Mouse (Mus musculus) spleen, adult 2 months (tissue): ENCODE measurements at regions not wholly inside any gene's neighbourhood (a gene's known extent, or its start where the extent isn't known, plus 50 kb on each side); places are given as distances from the start of the nearest gene placed in this dataset.

Source experiments
- DNase-seq, 2 experiments: peaks; one replicate each; pipeline versions ENCODE4 v3.0.0 to v3.0.0-alpha.2; 2012 to 2021; ENCODE audit warnings: low spot score in 2 of 2, low read depth in 1 of 2
- H3K27ac ChIP-seq: fragments of 200-500 bp; 2 replicates; pipeline ENCODE4 v1.5.1; 2012; ENCODE audit warnings: low read length, inconsistent platforms; ENCODE audit not compliant: insufficient read depth
- H3K27me3 ChIP-seq: fragments of 200-500 bp; 2 replicates; pipeline ENCODE4 v1.6.1; 2012; ENCODE audit warnings: mild to moderate bottlenecking, moderate library complexity, low read length, inconsistent platforms; ENCODE audit not compliant: control insufficient read depth, insufficient read depth
- H3K36me3 ChIP-seq: fragments of 200-500 bp; 2 replicates; pipeline ENCODE4 v1.6.1; 2012; ENCODE audit warnings: mild to moderate bottlenecking, low read length, inconsistent platforms; ENCODE audit not compliant: control insufficient read depth, insufficient read depth
- H3K4me1 ChIP-seq: fragments of 200-500 bp; 2 replicates; pipeline ENCODE4 v1.6.1; 2011; ENCODE audit warnings: inconsistent platforms; ENCODE audit not compliant: control insufficient read depth, insufficient read depth, insufficient read length
- H3K4me3 ChIP-seq: fragments of 200-500 bp; 2 replicates; pipeline ENCODE4 v1.5.1; 2011; ENCODE audit warnings: mild to moderate bottlenecking, inconsistent platforms; ENCODE audit not compliant: insufficient read depth, insufficient read length; ENCODE audit errors: extremely low read depth
- CTCF ChIP-seq: fragments of 200-500 bp; IDR thresholded peaks from 2 replicates; pipeline ENCODE4 v1.5.1; 2011; ENCODE audit warnings: mild to moderate bottlenecking, inconsistent platforms; ENCODE audit not compliant: insufficient read depth, insufficient read length, insufficient replicate concordance; ENCODE audit errors: extremely low read depth
- POLR2A ChIP-seq: fragments of 200-500 bp; IDR thresholded peaks from 2 replicates; pipeline ENCODE4 v1.6.1; 2011; ENCODE audit warnings: low read depth, low read length, inconsistent platforms
- WGBS: fragments of 180-500 bp; shearing (Covaris S2); methylation state at CpG from one replicate; pipeline ENCODE4 v1.1.7; 2018; 5-methylcytosine and 5-hydroxymethylcytosine counted together

DNA sequence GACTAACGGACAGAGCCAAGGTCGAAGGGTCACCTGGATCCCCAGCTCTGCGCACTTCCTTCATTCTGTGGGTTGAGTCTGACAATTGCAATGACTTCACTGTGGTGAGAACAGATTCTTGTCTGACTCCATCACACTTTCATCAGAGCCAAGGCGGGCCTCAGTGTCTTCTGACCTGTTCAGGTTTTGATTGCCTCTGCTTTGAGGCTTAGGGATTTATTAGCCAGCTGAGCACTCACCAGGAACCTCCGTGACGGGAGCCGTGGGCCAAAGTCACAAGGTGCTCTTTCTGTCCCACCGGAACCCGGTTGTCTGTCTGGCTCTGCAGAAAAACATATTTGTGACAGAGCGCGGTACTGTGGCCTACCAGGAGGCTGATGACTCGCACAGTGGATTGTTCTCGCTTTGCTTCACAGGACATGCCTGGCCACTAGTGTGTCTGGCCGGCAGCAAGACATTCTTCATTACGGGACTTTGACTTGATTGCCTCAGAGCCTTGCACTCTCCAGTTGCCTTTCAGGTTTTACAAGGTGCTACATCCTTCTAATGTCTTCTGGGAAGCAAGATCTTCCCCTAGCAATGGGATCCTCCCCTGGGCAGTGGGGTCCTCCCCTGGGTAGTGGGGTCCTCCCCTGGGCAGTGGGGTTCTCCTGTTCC, 114.9 kb upstream of the Prickle1 start:
- TF ChIP-seq POLR2A: no peak
- TF ChIP-seq CTCF: no peak
- no peak overlapping the region for H3K27ac ChIP-seq
- no peak for DNase-seq
- H3K4me1 ChIP-seq: no peaks in the 10 kb centered on the region
- WGBS: 91% methylated on average over 15 of the region's 15 CpGs
- H3K36me3 ChIP-seq: no peaks in the 10 kb centered on the region
- H3K27me3 ChIP-seq: no peaks in the 10 kb centered on the region
- no peak overlapping the region for H3K4me3 ChIP-seq

DNA sequence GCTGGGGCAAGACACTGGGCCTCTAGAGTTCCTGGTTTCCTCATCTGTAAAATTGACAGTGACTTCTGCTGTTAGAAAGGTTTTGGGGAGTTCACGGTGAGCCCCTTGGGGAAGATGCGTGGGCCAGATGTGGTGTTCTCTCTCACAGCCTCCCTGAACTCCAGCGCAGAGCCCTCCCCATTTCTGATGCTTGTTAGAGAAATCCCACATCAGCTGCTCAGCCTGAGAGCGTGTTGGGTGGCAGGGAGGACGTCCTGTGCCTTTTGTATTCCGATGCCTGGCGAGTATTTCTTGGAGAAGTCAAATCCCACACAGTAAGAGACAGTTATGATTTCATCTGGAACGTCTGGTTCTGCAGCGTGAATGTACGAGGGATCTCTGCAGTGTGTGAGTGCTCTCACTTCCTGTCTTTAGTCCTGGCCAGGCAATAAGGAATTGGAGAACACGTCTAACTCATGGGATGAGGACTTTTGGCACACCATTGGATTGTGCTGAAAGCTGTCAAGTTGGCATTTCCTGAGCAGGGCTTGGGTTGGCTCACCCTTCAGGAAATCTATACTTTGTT, 110.8 kb upstream of the Prickle1 start:
- no peak overlapping the region for H3K4me3 ChIP-seq
- no peak overlapping the region for H3K27ac ChIP-seq
- no peak for TF ChIP-seq CTCF
- no peak for TF ChIP-seq POLR2A
- WGBS: 74% methylated on average over 11 of the region's 11 CpGs
- H3K27me3 ChIP-seq: no peaks in the 10 kb centered on the region
- no peaks in the 10 kb centered on the region for H3K36me3 ChIP-seq
- H3K4me1 ChIP-seq: no peaks in the 10 kb centered on the region
- no peak for DNase-seq

DNA sequence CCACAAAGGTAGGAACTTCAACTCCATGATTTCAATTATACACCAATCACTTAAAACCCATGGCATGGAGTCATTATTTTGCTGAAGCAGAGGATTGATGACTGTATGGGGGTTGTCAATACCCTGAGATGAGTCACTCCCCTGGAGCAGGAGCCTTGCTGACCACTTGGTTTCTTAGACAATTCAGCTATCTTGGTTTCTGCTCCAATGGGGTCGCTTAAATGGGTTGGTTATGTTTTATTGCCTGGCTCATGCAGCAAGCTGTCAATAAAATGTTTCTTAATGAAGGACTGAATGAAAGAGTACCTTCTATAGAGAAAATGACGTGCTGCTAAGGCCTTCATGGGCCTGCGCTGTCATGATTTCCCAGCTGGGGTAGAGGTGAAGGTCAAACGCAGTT, 110.0 kb upstream of the Prickle1 start:
- Histone ChIP-seq H3K4me3 (no peak overlapping the region), H3K27ac (no peak overlapping the region), H3K36me3 (no peaks in the 10 kb centered on the region), H3K4me1 (no peaks in the 10 kb centered on the region), H3K27me3 (no peaks in the 10 kb centered on the region)
- no peak for DNase-seq
- TF ChIP-seq CTCF (no peak), POLR2A (no peak)
- WGBS: 87% methylated on average over 4 of the region's 4 CpGs

DNA sequence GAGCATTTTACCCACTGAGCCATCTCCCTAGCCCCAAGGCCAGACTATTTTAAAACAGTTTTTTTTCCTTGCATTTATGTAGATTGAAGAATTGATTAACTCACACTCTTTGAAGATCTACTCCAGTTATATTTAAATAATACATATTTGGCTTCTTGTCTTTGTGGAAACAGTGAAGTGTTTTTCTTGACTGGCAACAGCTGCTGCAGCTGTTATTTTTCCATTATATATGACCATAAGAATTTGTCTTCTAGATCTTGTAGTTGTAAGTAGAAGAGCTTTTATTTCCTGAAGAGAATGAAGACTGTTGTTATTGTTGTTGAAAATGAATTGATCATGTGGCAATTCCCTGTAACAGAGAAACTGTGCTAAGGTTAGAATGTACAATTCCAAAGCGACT, 109.4 kb upstream of the Prickle1 start:
- H3K27ac ChIP-seq: no peak overlapping the region
- H3K4me1 ChIP-seq: no peaks in the 10 kb centered on the region
- DNase-seq: no peak
- WGBS: 83% methylated on average over 1 of the region's 1 CpGs
- no peaks in the 10 kb centered on the region for H3K27me3 ChIP-seq
- no peaks in the 10 kb centered on the region for H3K36me3 ChIP-seq
- no peak overlapping the region for H3K4me3 ChIP-seq
- TF ChIP-seq POLR2A (no peak), CTCF (no peak)

DNA sequence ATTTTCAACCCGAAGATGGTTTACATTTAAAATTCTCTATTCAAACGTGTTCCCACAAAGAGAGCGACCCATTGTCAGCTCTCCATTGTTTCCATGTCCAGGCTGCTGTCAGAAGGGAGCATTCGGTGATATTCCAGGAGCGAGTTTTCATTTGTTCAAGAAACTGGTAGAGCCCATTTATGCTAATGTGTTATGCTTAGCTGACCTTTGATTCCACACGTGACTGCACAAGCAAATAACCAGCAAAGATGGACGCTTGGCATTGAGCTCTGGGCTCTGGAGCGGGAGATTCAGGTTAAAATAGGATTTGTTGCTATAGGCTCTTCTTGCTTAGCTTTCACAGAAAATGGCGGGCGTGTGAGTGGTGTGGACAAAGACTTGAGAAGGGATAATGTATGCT, 105.3 kb upstream of the Prickle1 start:
- WGBS: 89% methylated on average over 10 of the region's 10 CpGs

DNA sequence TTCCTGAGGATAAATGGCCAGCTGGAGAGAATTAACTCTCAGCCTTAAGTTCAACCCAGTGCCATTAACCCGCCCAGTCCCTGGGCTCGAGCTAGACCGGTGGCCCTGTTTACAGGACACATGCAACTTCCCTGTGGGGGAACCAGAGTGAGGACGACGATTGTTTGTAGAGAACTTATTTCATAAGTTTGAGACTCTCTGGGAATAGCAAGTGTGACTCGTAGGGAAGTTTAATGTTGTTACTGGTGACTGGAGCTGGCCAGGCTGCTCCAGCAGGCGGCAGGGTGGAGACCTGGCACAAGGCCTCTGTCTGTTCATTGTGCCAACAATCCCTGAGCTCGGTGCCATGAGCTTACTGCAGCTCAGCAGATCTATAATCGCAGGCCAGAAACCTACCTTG, 104.3 kb upstream of the Prickle1 start:
- no peak overlapping the region for H3K4me3 ChIP-seq
- WGBS: 82% methylated on average over 9 of the region's 9 CpGs
- DNase-seq: no peak
- TF ChIP-seq POLR2A (no peak), CTCF (no peak)
- H3K4me1 ChIP-seq: no peaks in the 10 kb centered on the region
- no peak overlapping the region for H3K27ac ChIP-seq
- no peaks in the 10 kb centered on the region for H3K36me3 ChIP-seq
- H3K27me3 ChIP-seq: no peaks in the 10 kb centered on the region

More for the DNA sequence above, 105.3 kb upstream of the Prickle1 start:
- Histone ChIP-seq H3K4me1 (no peaks in the 10 kb centered on the region), H3K27me3 (no peaks in the 10 kb centered on the region), H3K36me3 (no peaks in the 10 kb centered on the region), H3K27ac (no peak overlapping the region), H3K4me3 (no peak overlapping the region)
- no peak for DNase-seq
- TF ChIP-seq CTCF: no peak
- TF ChIP-seq POLR2A: no peak

DNA sequence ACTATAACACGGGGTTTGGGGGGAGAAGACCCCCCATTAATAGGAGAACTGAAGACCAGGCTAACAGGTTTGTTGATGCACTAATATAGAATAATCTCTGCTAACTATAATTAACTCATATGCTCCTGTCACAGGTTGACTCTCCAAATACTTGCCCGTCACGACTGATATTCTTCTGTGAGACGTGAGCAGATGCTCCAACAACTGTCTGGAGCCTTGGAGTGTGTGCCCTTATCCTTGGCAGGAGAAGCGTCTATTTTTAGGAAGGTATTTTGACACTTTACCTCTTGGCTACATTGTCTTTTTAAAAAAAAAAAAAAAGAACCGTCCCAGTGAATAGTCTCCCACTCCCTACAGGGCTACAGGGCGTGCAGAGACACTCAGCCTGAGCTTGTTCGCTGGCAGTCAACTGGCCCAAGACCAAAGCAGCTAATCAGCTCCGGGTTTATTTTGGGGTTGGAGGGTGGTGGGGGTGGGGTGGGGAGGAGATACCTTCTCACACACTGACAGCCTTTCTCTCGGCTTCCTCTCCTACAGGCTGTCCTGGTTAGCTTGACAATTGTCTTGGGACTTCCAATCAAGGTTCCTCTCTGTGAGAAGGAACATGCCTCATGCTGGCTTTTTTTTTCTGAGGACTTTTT, 102.6 kb upstream of the Prickle1 start:
- H3K4me3 ChIP-seq: no peak overlapping the region
- TF ChIP-seq POLR2A (no peak), CTCF (no peak)
- H3K27me3 ChIP-seq: no peaks in the 10 kb centered on the region
- H3K4me1 ChIP-seq: no peaks in the 10 kb centered on the region
- no peak for DNase-seq
- WGBS: 63% methylated on average over 10 of the region's 10 CpGs
- H3K27ac ChIP-seq: no peak overlapping the region
- H3K36me3 ChIP-seq: no peaks in the 10 kb centered on the region
